Mouse (Mus musculus): Measurements from ENCODE around the gene Sdhaf2.

- TF ChIP-seq POLR2A (IDR thresholded peaks at IDR 0.05; ENCODE audit: extremely low read depth, insufficient read depth, low read length) (no peak), CTCF (IDR thresholded peaks at IDR 0.05; ENCODE audit: low read depth, low read length) (no peak)
Observed at GRCm38 (mm10) chr19:10562351-10562750, 36.4 kb upstream of the Sdhaf2 start.

Data from liver, adult 2 months (tissue).